Mouse (Mus musculus) limb, embryonic 12.5 days (tissue): ENCODE measurements around the gene Adcy6. TPM values are rescaled to one million over a fixed set of nuclear protein-coding genes. Genes with fewer than 3 reads are reported as not detected.

Experiments
- ATAC-seq: fragments of 200-750 bp; cut with Nextera tagmentation; 2 replicates; pipeline ENCODE4 v1.8.0; 2017; ENCODE audit warnings: low read depth, moderate TSS enrichment; ENCODE audit not compliant: insufficient number of reproducible peaks, insufficient read depth, low FRiP score, low TSS enrichment
- H3K27ac ChIP-seq: fragments of 300-500 bp; sonication (generic); 2 replicates; pipeline ENCODE4 v1.5.1; 2016; ENCODE audit warnings: mild to moderate bottlenecking, moderate library complexity
- H3K27me3 ChIP-seq: fragments of 300-500 bp; sonication (generic); 2 replicates; pipeline ENCODE4 v1.6.1; 2016; ENCODE audit warnings: mild to moderate bottlenecking, moderate library complexity
- H3K36me3 ChIP-seq: fragments of 300-500 bp; sonication (generic); 2 replicates; pipeline ENCODE4 v1.6.1; 2016; ENCODE audit warnings: mild to moderate bottlenecking, moderate library complexity
- H3K4me1 ChIP-seq: fragments of 300-500 bp; sonication (generic); replicated peaks from 2 replicates; pipeline ENCODE4 v1.6.1; 2016
- H3K4me2 ChIP-seq: fragments of 300-500 bp; sonication (generic); 2 replicates; pipeline ENCODE4 v1.6.1; 2016; ENCODE audit warnings: mild to moderate bottlenecking, moderate library complexity
- H3K4me3 ChIP-seq: fragments of 300-500 bp; sonication (generic); replicated peaks from 2 replicates; pipeline ENCODE4 v1.5.1; 2016; ENCODE audit warnings: mild to moderate bottlenecking
- H3K9ac ChIP-seq: fragments of 300-500 bp; sonication (generic); replicated peaks from 2 replicates; pipeline ENCODE4 v1.6.1; 2016; ENCODE audit warnings: mild to moderate bottlenecking, moderate library complexity
- H3K9me3 ChIP-seq: fragments of 300-500 bp; sonication (generic); 2 replicates; pipeline ENCODE4 v1.6.1; 2016; ENCODE audit warnings: mild to moderate bottlenecking, moderate library complexity
- WGBS: fragments of 180-500 bp; shearing (Covaris S2); methylation state at CpG from one replicate; pipeline ENCODE4 v1.1.7; 2016; 5-methylcytosine and 5-hydroxymethylcytosine counted together
- polyA plus RNA-seq: library from polyadenylated mRNA; unstranded; fragments of >200 nt; fragmentation: Nextera tagmentation; extraction: Ambion mirVana; gene quantifications from 2 replicates; pipeline ENCODE4 v1.2.1, GENCODE M21; 2016

The Adcy6 gene
- polyA plus RNA-seq, 1 experiment from 2014 or later, result 25.7 TPM

DNA sequence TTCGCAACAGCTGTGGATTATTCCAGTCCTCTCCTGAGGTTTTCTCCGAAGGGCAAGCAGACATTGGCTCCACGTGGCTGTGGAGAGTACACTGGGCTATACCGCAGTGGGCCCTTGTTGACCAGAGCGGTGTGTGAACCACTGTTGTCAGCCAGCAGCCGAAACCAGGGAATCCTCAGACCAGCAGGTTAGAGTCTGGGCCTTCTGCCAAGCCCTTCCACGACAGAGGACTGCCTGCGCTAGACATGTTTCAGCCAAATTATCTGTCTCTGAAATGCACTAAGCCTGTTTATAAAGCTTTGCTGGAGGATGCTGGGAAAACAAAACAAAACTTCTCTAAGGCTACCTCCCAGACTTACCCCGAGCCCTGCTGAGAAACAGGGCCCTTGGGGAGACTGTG lies 4.7 kb upstream of the Adcy6 start:
- Histone ChIP-seq H3K27me3 (0 out of 2 replicates have a peak, but pooled peaks cover 3% of the 10 kb centered on the region), H3K9me3 (no peaks in the 10 kb centered on the region; the same call in 1 of the 2 replicates), H3K9ac (no peak overlapping the region), H3K4me3 (no peak overlapping the region), H3K4me1 (peaks cover 30% of the 10 kb centered on the region), H3K27ac (peak overlapping the region; percentile 80), H3K4me2 (no peak overlapping the region; the same call in 1 of the 2 replicates), H3K36me3 (no peaks in the 10 kb centered on the region)
- ATAC-seq, result no peak
- WGBS, result 45% methylated on average over 9 of the region's 9 CpGs

DNA sequence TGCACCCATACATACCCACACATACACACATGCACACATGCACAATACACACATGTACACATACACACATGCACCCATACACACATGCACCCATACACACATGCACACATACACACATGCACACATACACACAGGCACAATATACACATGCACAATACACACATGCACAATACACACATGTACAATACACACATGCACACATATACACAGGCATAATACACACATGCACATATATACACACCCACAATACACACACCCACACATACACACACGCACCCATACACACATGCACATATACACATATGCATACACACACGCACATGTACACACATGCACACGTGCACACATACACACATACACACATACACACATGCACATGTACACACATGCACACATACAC lies 2.4 kb upstream of the Adcy6 start:
- 97% methylated on average over 3 of the region's 3 CpGs for WGBS
- Histone ChIP-seq H3K4me1 (peaks cover 43% of the 10 kb centered on the region), H3K4me2 (no peak overlapping the region), H3K9me3 (no peaks in the 10 kb centered on the region), H3K27ac (no peak overlapping the region), H3K27me3 (no peaks in the 10 kb centered on the region), H3K36me3 (no peaks in the 10 kb centered on the region), H3K4me3 (no peak overlapping the region), H3K9ac (no peak overlapping the region)
- no peak for ATAC-seq

DNA sequence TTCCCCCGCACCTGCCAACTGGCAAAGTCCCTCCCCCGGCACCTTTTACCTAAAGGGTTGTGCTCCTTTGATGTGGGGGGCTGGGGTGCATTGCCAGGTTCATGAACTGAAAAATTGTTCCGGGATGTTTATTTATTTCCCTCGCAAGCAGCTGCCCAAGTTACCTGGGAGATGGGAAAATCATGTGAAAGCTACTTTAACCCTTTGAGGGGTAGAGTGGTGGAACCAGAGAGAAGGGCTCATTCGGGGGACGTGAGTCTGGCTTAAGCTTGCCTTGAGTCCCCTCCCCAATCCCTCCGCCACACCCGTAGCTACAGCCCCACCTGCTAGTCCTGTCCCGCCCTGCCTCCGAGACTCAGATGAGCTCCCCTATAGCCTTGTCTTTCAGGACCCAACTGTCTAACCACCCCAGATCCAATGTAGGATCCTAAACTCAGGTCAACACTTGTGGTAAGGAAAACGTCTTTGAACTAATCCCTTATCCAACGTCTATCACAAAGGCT lies 306 bp upstream of the Adcy6 start:
- ATAC-seq, result no peak
- H3K4me3 ChIP-seq, result peak overlapping the region; percentile 83
- H3K9me3 ChIP-seq, result no peaks in the 10 kb centered on the region
- peaks cover 13% of the 10 kb centered on the region for H3K36me3 ChIP-seq
- peak overlapping the region; percentile 94 for H3K4me2 ChIP-seq
- H3K27me3 ChIP-seq, result no peaks in the 10 kb centered on the region
- peak overlapping the region; percentile 94 for H3K27ac ChIP-seq
- peak overlapping the region; percentile 91 for H3K9ac ChIP-seq
- under 1% methylated on average over 12 of the region's 12 CpGs for WGBS
- H3K4me1 ChIP-seq, result peaks cover 35% of the 10 kb centered on the region

DNA sequence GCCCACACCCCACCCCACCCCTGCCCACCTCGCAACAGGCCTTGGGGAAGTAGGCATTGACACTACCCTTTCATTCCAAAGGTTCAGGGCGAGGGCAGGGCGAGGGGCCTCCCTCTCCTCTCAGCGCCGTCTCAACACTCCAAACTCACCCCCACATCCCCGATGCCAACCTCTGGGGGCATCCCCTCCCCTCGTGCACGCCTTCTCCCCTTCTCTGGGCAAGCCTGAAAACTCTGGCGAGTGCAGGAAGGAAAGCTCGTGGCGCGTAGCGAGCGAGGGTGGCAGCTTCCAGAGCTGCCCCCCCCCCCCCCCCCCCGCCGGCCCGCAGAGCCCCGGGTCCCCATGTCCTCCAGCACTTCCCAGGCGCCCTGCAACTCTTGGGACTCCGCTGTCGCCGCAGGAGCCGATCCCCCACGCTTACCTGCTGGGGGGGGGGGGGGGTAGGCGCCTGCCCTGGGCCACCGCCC lies 1.1 kb downstream of the Adcy6 start:
- 0% methylated on average over 16 of the region's 26 CpGs for whole genome bisulfite sequencing
- H3K36me3 ChIP-seq, result peaks cover 24% of the 10 kb centered on the region
- H3K9ac ChIP-seq, result peak overlapping the region; percentile 91
- ATAC-seq, result no peak; the same call in 1 of the 2 replicates
- H3K4me3 ChIP-seq, result peak overlapping the region; percentile 83
- H3K4me1 ChIP-seq, result peaks cover 27% of the 10 kb centered on the region
- H3K4me2 ChIP-seq, result peak overlapping the region; percentile 94
- no peaks in the 10 kb centered on the region for H3K27me3 ChIP-seq
- no peaks in the 10 kb centered on the region for H3K9me3 ChIP-seq
- H3K27ac ChIP-seq, result peak overlapping the region; percentile 94

DNA sequence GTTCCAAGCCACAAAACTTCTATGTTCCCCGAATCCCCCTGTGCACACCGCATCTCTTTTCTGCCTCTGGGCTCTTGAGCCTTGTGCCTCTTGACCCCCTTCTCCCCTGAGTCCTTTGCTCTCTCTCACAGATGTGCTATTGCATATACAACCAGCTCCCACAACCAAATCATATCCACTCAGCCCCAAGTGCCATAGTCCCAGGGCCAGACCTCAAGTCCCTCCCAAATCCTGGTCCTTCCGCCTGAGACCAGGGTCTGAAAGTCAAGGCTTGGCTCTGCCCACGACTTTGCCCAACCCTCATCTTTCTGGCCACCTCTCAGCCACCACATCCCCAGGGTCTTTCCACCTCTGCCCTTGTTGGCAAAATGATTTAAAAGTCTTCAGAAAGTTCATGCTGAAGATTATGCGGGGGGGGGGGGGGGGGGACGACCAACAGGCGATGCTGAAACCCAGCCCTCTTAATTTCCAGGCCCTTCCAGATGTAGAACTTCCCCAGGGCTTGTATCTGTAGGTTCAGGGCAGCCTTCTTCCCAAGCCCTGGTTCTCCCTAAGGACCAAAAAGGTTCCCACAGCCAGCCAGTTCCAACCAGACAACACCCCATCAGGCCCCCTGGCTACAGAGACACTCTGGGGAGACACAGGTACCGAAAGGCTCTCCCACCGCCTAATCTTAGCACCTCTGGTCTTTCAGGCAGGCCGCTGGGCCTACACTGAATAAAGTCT lies 1.7 kb downstream of the Adcy6 start:
- Histone ChIP-seq H3K9ac (peak overlapping the region; percentile 91), H3K36me3 (peaks cover 30% of the 10 kb centered on the region), H3K27ac (peak overlapping the region; percentile 94), H3K4me3 (peak overlapping the region; percentile 83), H3K4me2 (peak overlapping the region; percentile 94), H3K4me1 (peaks cover 33% of the 10 kb centered on the region), H3K27me3 (no peaks in the 10 kb centered on the region), H3K9me3 (no peaks in the 10 kb centered on the region)
- 0 out of 2 replicates have a peak, but pooled peaks have one; percentile 12 for ATAC-seq
- WGBS, result 21% methylated on average over 10 of the region's 10 CpGs

DNA sequence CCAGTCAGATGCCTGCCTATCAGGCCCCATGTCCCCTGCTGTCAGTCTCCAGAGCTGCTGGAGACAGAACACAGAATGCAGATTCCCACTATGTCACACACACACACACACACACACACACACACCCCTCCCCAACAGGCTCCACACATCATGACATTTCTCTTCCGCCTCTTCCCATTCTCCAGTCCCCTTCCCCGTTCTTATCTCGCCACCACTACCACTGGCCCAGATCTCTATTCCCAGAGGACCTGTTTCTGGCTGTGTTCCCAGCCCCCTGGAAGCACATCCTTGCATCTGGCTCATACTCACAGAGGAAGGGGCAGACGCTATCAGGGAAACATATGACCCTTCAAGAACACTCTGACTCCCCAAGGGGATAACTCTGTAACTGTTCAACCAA lies 2.3 kb downstream of the Adcy6 start:
- Histone ChIP-seq H3K9ac (peak overlapping the region; percentile 91; the same call in 1 of the 2 replicates), H3K4me2 (peak overlapping the region; percentile 94), H3K36me3 (peaks cover 37% of the 10 kb centered on the region), H3K27ac (no peak overlapping the region), H3K9me3 (no peaks in the 10 kb centered on the region), H3K4me3 (peak overlapping the region; percentile 83), H3K4me1 (peaks cover 40% of the 10 kb centered on the region), H3K27me3 (no peaks in the 10 kb centered on the region)
- WGBS, result 35% methylated on average over 4 of the region's 4 CpGs
- no peak for ATAC-seq

DNA sequence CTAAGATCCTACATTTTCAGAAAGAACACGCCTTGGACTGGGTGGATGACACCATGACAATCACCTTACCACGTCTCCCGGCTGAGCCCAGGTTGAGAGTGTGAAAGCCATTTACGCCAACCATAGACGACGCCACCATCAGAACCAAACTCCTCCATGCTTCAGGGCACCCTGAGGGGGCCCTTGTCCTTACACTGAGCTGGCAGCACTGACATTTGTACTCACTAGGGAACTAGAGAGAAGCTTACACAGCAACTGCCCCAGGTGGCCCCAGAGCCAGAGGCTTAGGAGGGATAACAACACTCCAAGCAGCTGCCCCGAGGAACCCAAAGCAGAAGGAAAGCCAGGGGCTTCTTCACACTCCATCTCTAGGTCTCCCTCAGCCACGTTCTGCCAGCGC lies 3.1 kb downstream of the Adcy6 start:
- Histone ChIP-seq H3K9ac (0 out of 2 replicates have a peak overlapping the region, but pooled peaks have one; percentile 9), H3K4me1 (peaks cover 46% of the 10 kb centered on the region), H3K36me3 (peaks cover 45% of the 10 kb centered on the region), H3K27me3 (no peaks in the 10 kb centered on the region), H3K4me2 (peak overlapping the region; percentile 94; the same call in 1 of the 2 replicates), H3K9me3 (no peaks in the 10 kb centered on the region), H3K27ac (no peak overlapping the region), H3K4me3 (no peak overlapping the region)
- 68% methylated on average over 9 of the region's 9 CpGs for WGBS
- no peak for ATAC-seq

DNA sequence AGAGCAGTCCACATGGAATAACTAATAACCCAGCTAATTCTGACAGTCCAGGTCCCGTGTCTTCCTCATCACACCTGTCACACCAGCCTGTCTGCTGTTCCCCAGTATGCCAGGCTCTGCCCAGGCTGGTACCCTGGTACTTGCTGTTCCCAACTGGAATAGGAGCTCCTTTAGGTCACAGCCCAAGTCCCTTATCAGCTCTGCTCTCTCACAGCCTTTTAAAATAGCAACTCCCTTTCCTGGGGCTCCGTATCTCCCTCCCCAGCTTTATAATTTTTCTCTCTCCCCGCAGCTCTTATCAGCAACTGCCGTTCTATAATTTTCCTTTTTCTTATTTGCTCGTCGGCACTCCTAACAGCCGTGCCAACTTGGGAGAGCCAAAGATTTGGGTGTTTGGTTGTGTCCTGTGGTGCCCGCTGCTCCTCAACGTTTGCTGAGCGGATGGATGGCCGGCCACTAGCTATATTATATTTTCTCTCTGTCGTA lies 3.8 kb downstream of the Adcy6 start:
- peaks cover 51% of the 10 kb centered on the region for H3K36me3 ChIP-seq
- no peak for ATAC-seq
- 93% methylated on average over 12 of the region's 12 CpGs for WGBS

DNA sequence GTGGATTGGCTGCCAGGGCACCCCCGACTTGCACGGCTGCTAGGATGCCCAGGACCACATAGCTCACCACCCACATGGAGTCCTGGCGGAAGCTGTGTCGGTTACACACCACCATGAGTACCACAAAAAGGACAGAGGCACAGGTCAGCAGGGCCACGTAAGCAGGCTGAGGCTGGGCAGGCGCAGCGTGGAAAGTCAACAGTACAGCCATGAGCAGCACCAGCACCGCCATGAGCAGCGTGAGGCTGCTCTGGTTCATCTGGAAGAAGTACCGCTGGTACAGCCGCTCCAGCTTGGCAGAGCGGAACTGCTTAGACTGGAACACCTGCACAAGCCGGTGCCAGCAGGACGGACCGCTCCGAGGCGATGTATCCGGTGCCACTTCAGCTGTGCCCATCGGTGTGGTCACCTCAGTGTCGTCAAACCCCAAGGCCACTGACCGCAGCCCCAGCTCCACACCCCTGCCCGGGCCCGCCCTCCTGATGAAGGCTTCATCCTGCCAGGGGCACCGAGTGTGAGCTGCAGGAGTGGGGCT lies 5.8 kb downstream of the Adcy6 start:
- peaks cover 44% of the 10 kb centered on the region for H3K4me1 ChIP-seq
- no peak for ATAC-seq
- H3K9ac ChIP-seq, result no peak overlapping the region; the same call in 1 of the 2 replicates
- H3K27me3 ChIP-seq, result no peaks in the 10 kb centered on the region
- peaks cover 71% of the 10 kb centered on the region for H3K36me3 ChIP-seq
- H3K9me3 ChIP-seq, result no peaks in the 10 kb centered on the region
- H3K27ac ChIP-seq, result 0 out of 2 replicates have a peak overlapping the region, but pooled peaks have one; percentile 12
- H3K4me3 ChIP-seq, result no peak overlapping the region
- 95% methylated on average over 24 of the region's 24 CpGs for WGBS
- H3K4me2 ChIP-seq, result no peak overlapping the region

More for the DNA sequence above, 3.8 kb downstream of the Adcy6 start:
- H3K4me2 ChIP-seq, result no peak overlapping the region
- no peak overlapping the region for H3K4me3 ChIP-seq
- H3K27me3 ChIP-seq, result no peaks in the 10 kb centered on the region
- no peak overlapping the region for H3K9ac ChIP-seq
- no peaks in the 10 kb centered on the region for H3K9me3 ChIP-seq
- peaks cover 46% of the 10 kb centered on the region for H3K4me1 ChIP-seq
- H3K27ac ChIP-seq, result no peak overlapping the region

DNA sequence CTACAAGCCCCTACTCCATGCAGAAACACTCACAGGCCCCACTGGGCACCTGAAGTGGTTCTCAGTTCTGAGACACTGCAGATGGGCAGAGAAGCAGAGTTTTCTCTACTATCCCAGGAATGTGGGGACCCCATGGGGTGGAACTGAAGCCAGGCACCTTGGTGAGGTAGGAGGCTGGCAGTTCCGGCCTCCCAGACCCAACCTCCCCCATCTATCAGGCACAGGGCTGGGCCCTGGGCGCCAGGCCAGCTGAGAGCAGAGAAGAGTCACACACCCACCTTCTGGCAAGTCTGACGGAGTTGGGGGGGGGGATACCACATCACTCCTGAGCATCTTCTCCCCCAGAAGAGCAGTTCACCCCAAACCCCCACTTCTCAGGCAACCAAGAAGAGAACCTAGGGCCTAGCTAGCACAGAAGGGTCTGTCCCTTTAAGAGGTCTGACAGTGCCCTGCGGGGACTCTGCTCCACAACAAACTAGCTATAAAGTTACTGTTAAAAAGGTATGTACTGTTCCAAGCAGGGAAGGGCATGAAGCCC lies 6.9 kb downstream of the Adcy6 start:
- peaks cover 83% of the 10 kb centered on the region for H3K36me3 ChIP-seq
- no peaks in the 10 kb centered on the region for H3K9me3 ChIP-seq
- WGBS, result 67% methylated on average over 4 of the region's 4 CpGs
- H3K27me3 ChIP-seq, result no peaks in the 10 kb centered on the region
- H3K4me3 ChIP-seq, result peak overlapping the region; percentile 6; the same call in 1 of the 2 replicates
- ATAC-seq, result no peak
- peak overlapping the region; percentile 33 for H3K4me2 ChIP-seq
- H3K4me1 ChIP-seq, result peaks cover 38% of the 10 kb centered on the region
- no peak overlapping the region for H3K27ac ChIP-seq
- peak overlapping the region; percentile 37; the same call in 1 of the 2 replicates for H3K9ac ChIP-seq
